Mouse (Mus musculus) heart, postnatal 36 days (tissue): ENCODE data around the gene Papss2. TPM values are rescaled to one million over a fixed set of nuclear protein-coding genes. Genes with fewer than 3 reads are reported as not detected.

Source experiments
- DNase-seq, 2 experiments: peaks; one replicate each; pipeline ENCODE4 v3.0.0; 2021 to 2022
- intact Hi-C: fragments of 180-260 bp; cut with DNase I; formaldehyde crosslinking; loops from one replicate; pipeline ENCODE4 v1.15.1; 2025
- total RNA-seq, 2 experiments: library from RNA; stranded (reverse); gene quantifications; 2 replicates each; pipeline ENCODE4 v1.2.3; 2021

The Papss2 gene
- 10 to 100 TPM; 12.9 to 15.2 TPM for total RNA-seq

DNA sequence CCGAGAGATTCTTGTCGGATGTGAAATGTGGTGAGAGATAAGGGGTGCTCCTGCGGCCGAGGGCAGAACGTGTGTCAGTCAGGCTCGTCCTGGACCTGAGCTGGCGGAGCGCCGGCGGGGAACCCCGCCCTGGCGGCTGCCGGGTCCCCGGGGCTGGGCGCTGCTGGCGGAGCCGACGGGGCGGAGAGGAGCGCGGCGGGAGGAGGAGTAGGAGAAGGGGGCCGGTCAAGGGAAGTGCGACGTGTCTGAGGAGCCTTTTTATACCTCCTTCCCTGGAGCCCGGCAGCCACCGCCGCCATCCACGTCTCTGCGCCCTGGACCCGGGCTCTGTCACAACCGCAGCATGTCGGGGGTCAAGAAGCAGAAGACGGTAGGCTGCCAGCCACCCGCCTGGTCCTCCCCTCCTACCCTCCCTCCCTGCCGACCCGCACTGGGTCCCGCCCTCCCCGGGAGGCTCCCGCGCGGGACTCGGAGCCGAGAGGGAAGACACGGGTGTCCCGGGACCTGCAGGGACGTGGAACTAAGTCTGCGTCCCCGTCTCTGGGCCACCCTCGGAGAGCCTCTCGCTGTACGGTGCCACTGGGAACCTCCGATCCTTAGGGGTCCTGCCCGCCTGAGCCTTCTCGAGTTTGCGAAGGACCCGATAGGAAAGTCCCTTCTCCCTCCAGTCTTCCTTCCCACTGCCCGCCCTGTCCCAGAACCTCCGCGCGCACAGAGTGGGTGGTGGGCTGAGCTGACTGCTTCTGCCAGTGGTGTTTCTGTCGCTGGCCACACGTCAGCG is at the start of gene Papss2:
Gene Papss2, plus strand, starts transcription at position 285 of the 781 bp plus-strand sequence.
- peak; percentile 80 to 83 for DNase-seq
- intact Hi-C loops = loop anchor here (2.0 kb wide), 1 partner anchor 93 kb away; no protein-coding TSS in a partner anchor

DNA sequence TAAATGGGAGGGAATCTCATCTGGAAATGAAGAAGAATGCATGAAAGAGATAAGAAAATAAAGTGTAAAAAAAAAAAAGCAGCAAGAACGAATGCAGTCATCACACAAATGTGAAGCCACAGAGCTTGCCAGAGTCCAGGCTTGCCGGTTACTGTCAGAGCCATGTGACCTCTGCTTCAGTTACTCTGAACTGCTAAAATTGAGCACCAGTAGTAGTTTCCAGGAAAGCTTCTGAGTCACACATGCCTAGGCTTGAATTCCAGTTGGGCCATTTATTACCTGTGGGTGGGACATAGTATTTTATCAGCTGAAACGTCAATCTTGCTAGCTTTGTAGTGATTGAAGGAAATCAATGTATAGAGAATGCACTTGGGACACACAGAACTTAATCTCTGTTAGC is 48.2 kb upstream of the Papss2 start:
- intact Hi-C loops = no loop called here
- no peak for DNase-seq

DNA sequence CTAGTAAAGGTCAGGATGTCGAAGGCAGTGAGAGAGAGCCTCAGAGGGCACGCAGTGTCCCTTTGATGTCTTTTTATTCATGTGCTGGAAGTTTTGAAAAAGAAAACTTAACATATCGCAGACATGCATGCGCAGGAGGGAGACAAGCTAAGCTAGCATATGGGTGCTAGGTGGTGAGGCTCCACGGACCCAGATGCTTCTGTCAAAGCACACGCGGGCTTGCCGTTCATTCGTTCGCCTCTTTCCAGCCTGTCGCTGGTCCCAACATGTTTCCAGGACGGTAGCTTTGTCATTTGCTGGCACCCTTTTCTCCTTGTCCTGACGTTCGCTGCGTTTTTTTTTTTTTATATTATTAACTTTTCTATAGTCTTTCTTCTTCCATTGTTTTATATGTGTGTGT is 47.4 kb upstream of the Papss2 start:
- intact Hi-C loops = no loop called here
- DNase-seq = no peak

GRCm38 (mm10) chr19:32550446-32550845 is 45.1 kb upstream of the Papss2 start:
- peak in 1 of 2 experiments; percentile 23 for DNase-seq
- intact Hi-C loops = no loop called here

GRCm38 (mm10) chr19:32551442-32551841 is 44.1 kb upstream of the Papss2 start:
- intact Hi-C loops = no loop called here
- peak in 1 of 2 experiments; percentile 11 for DNase-seq

DNA sequence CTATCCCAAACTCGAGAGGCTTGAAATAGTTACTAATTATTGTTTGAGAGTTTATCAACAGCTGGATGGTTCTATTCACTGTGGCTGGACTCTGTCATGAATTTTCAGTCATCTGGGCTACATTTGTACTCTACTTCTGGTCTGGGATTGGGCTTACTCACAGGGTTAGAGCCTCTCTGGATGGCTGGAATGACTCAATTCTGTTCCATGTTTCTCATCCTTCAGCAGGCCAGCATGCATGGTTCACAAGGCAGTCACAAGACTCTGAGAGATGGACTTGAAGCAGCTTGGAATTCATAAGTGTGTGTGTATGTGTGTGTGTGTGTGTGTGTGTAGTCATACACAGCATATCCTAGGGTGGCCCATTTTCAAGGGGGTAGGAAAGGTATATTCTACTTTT is 43.5 kb upstream of the Papss2 start:
- intact Hi-C loops = no loop called here
- DNase-seq = peak in 1 of 2 experiments; percentile 7

- intact Hi-C loops = no loop called here
Measured at GRCm38 (mm10) chr19:32553310-32553709, 42.3 kb upstream of the Papss2 start.

DNA sequence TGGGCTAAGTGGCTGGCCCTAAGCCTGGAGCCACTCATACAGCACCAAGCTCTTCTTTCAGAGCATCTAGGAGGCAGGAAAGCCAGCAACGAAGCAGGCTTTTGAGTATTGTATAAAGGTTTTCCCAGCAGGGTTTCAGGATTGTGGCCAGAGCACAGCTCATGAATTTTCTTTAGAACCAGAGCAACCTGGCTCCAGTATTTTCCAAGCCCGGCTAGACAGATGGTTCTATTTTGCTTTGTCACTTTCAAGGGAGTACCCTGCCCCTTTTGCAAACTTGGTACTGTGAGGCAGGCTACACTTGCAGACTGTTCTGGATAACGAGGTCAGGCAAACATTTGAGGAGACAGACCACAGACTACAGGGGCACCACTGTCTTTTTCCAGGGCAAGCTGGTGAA is 40.3 kb upstream of the Papss2 start:
- no peak for DNase-seq
- intact Hi-C loops = no loop called here

More at GRCm38 (mm10) chr19:32553310-32553709, 42.3 kb upstream of the Papss2 start:
- no peak for DNase-seq

DNA sequence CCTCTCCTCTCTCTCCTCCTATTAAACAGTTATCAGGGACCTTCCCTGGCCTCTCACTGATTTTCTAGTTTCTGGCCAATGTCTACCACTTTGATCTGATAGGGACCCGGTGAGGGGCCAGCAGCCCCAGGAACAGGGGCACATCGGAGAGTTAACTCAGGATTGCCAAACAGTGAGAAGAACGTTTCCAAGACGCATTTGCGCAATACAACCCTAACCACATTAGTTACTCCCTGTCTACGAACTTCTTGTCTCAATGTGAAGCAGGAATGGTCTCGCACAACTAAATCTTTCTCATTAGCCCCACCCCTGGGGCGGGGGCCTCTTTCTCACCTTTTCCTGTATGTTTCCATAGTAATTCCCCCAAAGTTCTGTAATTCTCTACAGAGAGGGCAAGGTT is 28.6 kb upstream of the Papss2 start:
- intact Hi-C loops = no loop called here
- DNase-seq = no peak

GRCm38 (mm10) chr19:32567447-32567846 is 28.1 kb upstream of the Papss2 start:
- no peak for DNase-seq
- intact Hi-C loops = no loop called here

DNA sequence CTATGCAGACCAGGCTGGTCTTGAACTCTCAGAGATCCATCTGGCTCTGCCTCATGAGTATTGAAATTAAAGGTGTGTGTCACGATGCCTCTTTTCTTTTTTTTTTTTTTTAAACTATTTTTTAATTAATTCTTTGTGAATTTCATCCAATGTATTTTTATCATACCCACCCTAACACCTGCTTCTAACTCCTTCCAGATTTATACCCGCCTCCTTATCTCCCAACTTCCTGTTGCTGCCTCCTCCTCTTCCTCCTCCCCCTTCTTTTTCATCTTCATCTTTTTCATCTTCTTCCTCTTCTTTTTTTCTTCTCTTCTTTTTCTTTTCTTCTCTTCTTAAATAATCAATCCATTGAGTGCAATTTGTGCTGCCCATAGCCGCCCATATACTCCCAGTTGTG is 27.1 kb upstream of the Papss2 start:
- intact Hi-C loops = no loop called here
- DNase-seq = no peak

DNA sequence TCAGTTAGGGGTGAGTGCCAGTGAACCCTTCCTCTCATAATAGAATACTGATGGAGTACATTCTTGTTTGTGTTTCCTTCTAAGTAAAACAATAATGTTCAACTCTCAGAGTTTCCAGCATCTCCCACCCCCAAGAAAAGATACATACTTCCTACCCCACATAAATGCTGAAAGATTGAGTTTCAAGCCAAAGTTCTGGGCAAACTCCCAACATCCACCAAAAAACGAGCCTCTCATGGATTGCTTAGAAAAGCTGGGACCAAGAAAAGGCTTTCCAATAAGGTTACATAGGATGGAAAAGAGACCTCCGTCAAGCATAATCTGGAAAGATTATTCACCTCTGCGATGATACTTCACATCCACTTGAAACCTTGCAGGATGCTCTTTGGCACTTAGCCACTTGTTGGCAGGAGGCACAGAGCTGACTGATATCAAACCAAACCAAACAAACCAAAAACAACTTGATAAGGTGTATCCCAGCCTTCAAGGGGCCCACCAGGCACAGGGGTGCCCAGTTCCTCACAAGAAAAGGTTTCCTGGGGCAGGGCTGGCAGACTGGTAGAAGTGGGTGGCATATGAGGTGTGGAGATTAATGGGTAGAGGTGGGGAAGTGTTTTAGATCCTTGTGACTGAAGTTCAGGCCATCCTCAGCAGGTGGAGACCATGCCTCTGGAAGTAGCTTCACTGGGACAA is 26.5 kb upstream of the Papss2 start:
- intact Hi-C loops = no loop called here
- DNase-seq = no peak

- DNase-seq = no peak
- intact Hi-C loops = no loop called here
Measured at GRCm38 (mm10) chr19:32569725-32570124, 25.9 kb upstream of the Papss2 start.

- no peak for DNase-seq
- intact Hi-C loops = no loop called here
Measured at GRCm38 (mm10) chr19:32572191-32572590, 23.4 kb upstream of the Papss2 start.

GRCm38 (mm10) chr19:32573259-32573658 is 22.3 kb upstream of the Papss2 start:
- intact Hi-C loops = no loop called here
- DNase-seq = no peak

GRCm38 (mm10) chr19:32574846-32575245 is 20.7 kb upstream of the Papss2 start:
- DNase-seq = no peak
- intact Hi-C loops = no loop called here

GRCm38 (mm10) chr19:32577749-32578148 is 17.8 kb upstream of the Papss2 start:
- intact Hi-C loops = no loop called here
- no peak for DNase-seq

- no peak for DNase-seq
- intact Hi-C loops = no loop called here
Measured at GRCm38 (mm10) chr19:32583091-32583766, 12.4 kb upstream of the Papss2 start.

- intact Hi-C loops = no loop called here
Measured at GRCm38 (mm10) chr19:32587727-32588126, 7.9 kb upstream of the Papss2 start.

GRCm38 (mm10) chr19:32592749-32593148 is 2.8 kb upstream of the Papss2 start:
- no peak for DNase-seq
- intact Hi-C loops = no loop called here

More at GRCm38 (mm10) chr19:32587727-32588126, 7.9 kb upstream of the Papss2 start:
- DNase-seq = no peak

DNA sequence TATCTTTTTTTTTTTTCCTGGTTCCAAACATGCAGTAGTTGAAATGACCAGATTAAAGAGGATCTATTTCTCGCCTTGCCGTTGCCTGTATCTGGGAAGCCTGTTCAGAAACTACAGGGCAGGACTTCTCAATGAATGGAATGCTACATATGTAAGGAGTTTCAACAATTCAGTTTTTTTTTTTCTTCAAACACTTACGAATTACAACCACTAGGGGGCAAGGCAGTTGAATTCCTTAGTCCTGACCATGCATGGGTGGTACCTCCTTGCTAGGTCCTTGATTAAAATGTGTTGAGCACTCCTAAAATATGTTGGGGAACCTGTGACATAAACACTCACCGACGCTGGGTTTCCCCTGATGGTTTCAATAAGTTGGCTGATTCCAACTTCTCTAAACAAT is 1.7 kb upstream of the Papss2 start:
- intact Hi-C loops = loop anchor here (2.0 kb wide), 1 partner anchor 95 kb away; no protein-coding TSS in a partner anchor
- DNase-seq = no peak
